Mouse (Mus musculus) liver, embryonic 16.5 days (tissue): Measurements from ENCODE around the gene Cd7. TPM values are rescaled to one million over a fixed set of nuclear protein-coding genes. Genes with fewer than 3 reads are reported as not detected.

ENCODE experiments used
- ATAC-seq: fragments of 200-750 bp; cut with Nextera tagmentation; 2 replicates; pipeline ENCODE4 v1.8.0; 2017; ENCODE audit warnings: low read depth, mild to moderate bottlenecking, moderate number of reproducible peaks, moderate library complexity
- H3K27ac ChIP-seq: fragments of 300-500 bp; sonication (generic); 2 replicates; pipeline ENCODE4 v1.5.1; 2014; ENCODE audit warnings: mild to moderate bottlenecking, low read length
- H3K27me3 ChIP-seq: fragments of 300-500 bp; sonication (generic); 2 replicates; pipeline ENCODE4 v1.6.1; 2014; ENCODE audit warnings: low read depth, low read length, mixed read lengths; ENCODE audit not compliant: control insufficient read depth, insufficient read depth
- H3K36me3 ChIP-seq: fragments of 300-500 bp; sonication (generic); 2 replicates; pipeline ENCODE4 v1.6.1; 2014; ENCODE audit warnings: mild to moderate bottlenecking; ENCODE audit not compliant: control insufficient read depth, insufficient read depth
- H3K4me1 ChIP-seq: fragments of 300-500 bp; sonication (generic); 2 replicates; pipeline ENCODE4 v1.6.1; 2014; ENCODE audit warnings: low read depth, low read length, mixed read lengths; ENCODE audit not compliant: control insufficient read depth
- H3K4me2 ChIP-seq: fragments of 300-500 bp; sonication (generic); 2 replicates; pipeline ENCODE4 v1.6.1; 2014; ENCODE audit warnings: low read depth, low read length, mixed read lengths
- H3K4me3 ChIP-seq: fragments of 300-500 bp; sonication (generic); 2 replicates; pipeline ENCODE4 v1.5.1; 2014; ENCODE audit warnings: low read depth, mild to moderate bottlenecking, low read length
- H3K9ac ChIP-seq: fragments of 300-500 bp; sonication (generic); 2 replicates; pipeline ENCODE4 v1.6.1; 2014; ENCODE audit warnings: low read depth, low read length
- H3K9me3 ChIP-seq: fragments of 300-500 bp; sonication (generic); replicated peaks from 2 replicates; pipeline ENCODE4 v1.6.1; 2016; ENCODE audit warnings: low read length; ENCODE audit not compliant: control insufficient read depth
- WGBS: fragments of 180-500 bp; shearing (Covaris S2); extraction: QIAGEN DNeasy Blood & Tissue Kit; methylation state at CpG from one replicate; pipeline ENCODE4 v1.1.7; 2014; ENCODE audit not compliant: insufficient replicate concordance; 5-methylcytosine and 5-hydroxymethylcytosine counted together
- polyA plus RNA-seq: library from polyadenylated mRNA; unstranded; fragments of >200 nt; fragmentation: Nextera tagmentation; extraction: Ambion mirVana; gene quantifications from 2 replicates; pipeline ENCODE4 v1.2.1, GENCODE M21; 2015

The Cd7 gene
- polyA plus RNA-seq, 1 experiment from 2014 or later = 1.3 TPM

DNA sequence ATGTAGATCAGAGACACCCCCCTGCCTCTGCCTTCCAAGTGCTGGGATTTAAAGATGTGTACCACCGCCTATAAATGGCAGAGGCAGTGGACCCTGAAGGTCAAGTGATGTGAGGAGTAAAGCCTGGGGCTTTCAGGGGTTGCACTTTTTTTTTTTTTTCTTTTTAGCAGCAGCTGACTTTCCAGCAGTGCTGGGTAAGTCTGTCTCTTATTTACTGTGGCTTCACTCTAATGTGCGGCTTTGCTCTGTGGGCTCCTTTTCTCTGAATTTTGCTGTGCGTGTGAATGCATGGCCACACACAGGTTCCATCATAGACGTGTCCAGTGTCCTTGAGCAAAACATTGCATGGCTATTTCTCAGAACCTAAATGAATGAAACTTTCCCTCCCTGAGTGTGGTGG, 2.4 kb upstream of the Cd7 start:
- ATAC-seq = no peak
- WGBS = 56% methylated on average over 4 of the region's 4 CpGs
- no peaks in the 10 kb centered on the region for H3K27me3 ChIP-seq

DNA sequence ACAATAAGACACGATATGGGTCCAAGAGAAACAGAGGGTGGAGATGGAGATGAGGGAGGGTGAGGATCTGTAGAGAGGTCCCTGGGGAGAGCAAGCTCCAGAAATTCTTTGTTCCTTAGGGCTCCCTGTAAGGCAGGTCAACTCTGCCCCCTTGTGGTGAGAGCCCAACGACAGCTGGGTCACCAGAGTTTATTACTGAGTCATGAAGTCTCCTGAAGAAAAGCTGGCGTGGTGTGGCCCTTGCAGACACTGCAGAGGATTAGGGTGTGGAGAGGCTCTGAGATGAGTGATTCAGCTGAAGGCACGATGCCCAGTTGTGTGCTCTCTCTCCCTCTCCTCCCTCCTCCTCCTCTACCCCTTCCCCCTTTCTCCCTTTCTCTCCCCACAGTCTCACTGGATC, 2.0 kb upstream of the Cd7 start:
- no peaks in the 10 kb centered on the region for H3K9me3 ChIP-seq
- H3K4me1 ChIP-seq = no peaks in the 10 kb centered on the region
- WGBS = 5% methylated on average over 4 of the region's 4 CpGs
- H3K36me3 ChIP-seq = no peaks in the 10 kb centered on the region
- peak; percentile 37; the same call in 1 of the 2 replicates for ATAC-seq
- no peaks in the 10 kb centered on the region for H3K27me3 ChIP-seq
- no peak overlapping the region for H3K27ac ChIP-seq
- no peak overlapping the region for H3K4me3 ChIP-seq
- no peak overlapping the region for H3K4me2 ChIP-seq
- no peak overlapping the region for H3K9ac ChIP-seq

More for the DNA sequence above, 2.4 kb upstream of the Cd7 start:
- no peak overlapping the region for H3K4me3 ChIP-seq
- H3K36me3 ChIP-seq = no peaks in the 10 kb centered on the region
- no peaks in the 10 kb centered on the region for H3K9me3 ChIP-seq
- H3K27ac ChIP-seq = no peak overlapping the region
- no peak overlapping the region for H3K9ac ChIP-seq
- no peak overlapping the region for H3K4me2 ChIP-seq
- H3K4me1 ChIP-seq = no peaks in the 10 kb centered on the region

DNA sequence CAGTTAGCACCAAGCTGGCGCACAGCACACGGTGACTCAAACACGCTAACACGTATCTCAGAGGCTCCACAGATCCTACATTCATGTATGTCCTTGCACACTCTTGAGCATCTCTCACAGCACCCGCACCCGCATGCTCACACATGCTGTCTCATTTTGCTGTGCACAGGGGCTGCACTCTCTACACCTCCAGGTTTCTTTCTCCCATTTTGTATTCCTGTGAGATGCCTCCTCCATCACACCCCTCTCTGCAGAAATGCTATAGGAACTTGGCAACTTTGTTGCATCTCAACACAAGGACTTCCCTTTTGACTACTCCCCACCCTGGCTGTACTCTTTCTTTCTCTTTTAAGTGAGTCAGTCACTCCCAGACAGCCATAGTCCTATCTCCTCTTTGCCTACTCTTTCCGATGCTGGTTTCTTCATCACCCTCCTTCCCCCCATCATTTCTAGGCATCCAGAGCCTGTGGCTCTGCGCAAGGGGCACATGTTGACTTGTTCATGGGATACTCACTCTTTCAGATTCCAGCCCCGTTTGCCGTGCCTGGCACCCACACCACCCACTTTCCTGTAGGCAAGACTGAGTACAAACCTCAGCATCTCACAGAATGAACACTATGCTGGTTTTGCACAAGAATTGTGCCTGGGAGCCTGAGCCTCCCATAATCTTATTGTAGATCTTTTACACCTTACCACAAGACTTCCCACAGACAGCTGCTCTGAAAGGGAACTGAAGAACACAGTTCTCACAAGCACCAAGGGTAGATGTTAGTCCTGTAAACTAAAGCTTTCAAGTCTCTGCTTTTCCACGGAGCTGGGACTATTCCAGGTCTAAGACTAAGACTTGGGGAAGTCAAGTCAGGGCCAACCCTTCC, 615 bp downstream of the Cd7 start:
- WGBS = 69% methylated on average over 11 of the region's 11 CpGs
- H3K36me3 ChIP-seq = no peaks in the 10 kb centered on the region
- no peaks in the 10 kb centered on the region for H3K27me3 ChIP-seq
- H3K4me1 ChIP-seq = no peaks in the 10 kb centered on the region
- no peaks in the 10 kb centered on the region for H3K9me3 ChIP-seq
- no peak overlapping the region for H3K4me3 ChIP-seq
- H3K9ac ChIP-seq = no peak overlapping the region
- H3K4me2 ChIP-seq = no peak overlapping the region
- no peak overlapping the region for H3K27ac ChIP-seq
- no peak for ATAC-seq

DNA sequence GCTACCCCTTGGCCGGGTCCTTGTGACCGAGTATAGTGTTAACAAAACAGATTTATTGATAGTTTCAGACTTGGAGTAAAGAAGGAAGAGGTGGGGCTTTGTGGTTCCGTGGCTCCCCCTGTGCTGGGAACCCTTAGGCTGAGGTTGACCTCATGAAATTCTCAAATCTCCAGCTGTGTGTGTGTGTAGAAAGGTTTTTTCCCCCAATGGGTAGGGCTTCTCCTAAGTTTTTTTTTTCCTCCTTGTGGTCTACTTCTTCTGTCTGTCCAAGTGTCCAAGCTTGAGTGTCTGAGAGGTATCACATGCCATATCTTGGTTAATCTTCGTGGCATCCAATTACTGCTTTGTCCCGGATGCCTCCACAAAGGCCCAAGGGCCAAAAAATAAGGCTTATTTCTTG, 6.1 kb downstream of the Cd7 start:
- no peak overlapping the region for H3K27ac ChIP-seq
- H3K4me3 ChIP-seq = no peak overlapping the region
- no peaks in the 10 kb centered on the region for H3K4me1 ChIP-seq
- H3K9ac ChIP-seq = no peak overlapping the region
- 43% methylated on average over 5 of the region's 5 CpGs for WGBS
- H3K4me2 ChIP-seq = no peak overlapping the region
- no peak for ATAC-seq
- no peaks in the 10 kb centered on the region for H3K27me3 ChIP-seq
- H3K36me3 ChIP-seq = no peaks in the 10 kb centered on the region
- no peaks in the 10 kb centered on the region for H3K9me3 ChIP-seq

DNA sequence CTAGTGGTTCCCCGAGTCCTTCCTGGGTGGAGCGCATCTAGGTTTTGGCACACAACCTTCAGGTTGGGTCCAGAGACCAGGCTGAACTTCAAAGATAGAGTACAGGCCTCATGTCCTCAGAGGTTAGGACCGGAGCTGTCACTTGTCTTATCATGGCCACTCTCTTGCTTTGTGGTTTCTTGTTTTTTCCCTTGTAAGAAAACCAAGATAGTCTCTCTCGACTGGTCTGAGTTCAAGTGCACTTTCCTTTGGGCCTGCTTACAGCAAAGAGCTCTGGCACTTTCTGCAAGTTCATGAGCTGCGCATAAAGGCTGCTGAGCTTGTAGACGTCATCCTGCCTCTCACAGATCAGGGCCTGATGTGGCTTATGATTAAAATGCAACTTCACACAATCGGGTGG, 12.0 kb downstream of the Cd7 start:
- no peak overlapping the region for H3K27ac ChIP-seq
- no peak overlapping the region for H3K9ac ChIP-seq
- H3K9me3 ChIP-seq = no peaks in the 10 kb centered on the region
- H3K36me3 ChIP-seq = no peaks in the 10 kb centered on the region
- no peaks in the 10 kb centered on the region for H3K27me3 ChIP-seq
- H3K4me1 ChIP-seq = no peaks in the 10 kb centered on the region
- no peak overlapping the region for H3K4me2 ChIP-seq
- 21% methylated on average over 7 of the region's 7 CpGs for WGBS
- H3K4me3 ChIP-seq = no peak overlapping the region
- peak; percentile 16; the same call in 1 of the 2 replicates for ATAC-seq

DNA sequence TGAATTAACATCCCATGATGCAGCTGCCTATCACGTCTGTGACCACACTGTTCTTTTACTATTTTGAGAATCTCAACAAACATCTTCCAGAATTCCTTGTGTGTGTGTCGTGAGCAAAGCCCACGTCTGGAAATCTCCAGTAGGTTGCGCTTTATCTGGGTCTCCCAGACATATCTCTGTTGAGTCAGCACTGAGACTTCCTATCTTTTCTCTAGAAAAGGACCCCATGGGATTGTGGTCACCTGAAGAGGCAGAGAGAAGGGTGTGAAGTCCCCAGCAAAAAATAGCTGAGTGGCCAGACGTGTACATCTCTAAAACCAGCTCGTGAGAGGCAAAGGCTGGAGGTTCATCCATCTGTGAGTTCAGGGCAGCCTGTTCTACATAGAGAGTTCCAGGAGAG, 15.1 kb downstream of the Cd7 start:
- Histone ChIP-seq H3K27ac (no peak overlapping the region), H3K36me3 (no peaks in the 10 kb centered on the region), H3K4me2 (no peak overlapping the region), H3K4me3 (no peak overlapping the region), H3K4me1 (no peaks in the 10 kb centered on the region), H3K9ac (no peak overlapping the region), H3K27me3 (no peaks in the 10 kb centered on the region), H3K9me3 (no peaks in the 10 kb centered on the region)
- 12% methylated on average over 6 of the region's 6 CpGs for WGBS
- ATAC-seq = no peak

DNA sequence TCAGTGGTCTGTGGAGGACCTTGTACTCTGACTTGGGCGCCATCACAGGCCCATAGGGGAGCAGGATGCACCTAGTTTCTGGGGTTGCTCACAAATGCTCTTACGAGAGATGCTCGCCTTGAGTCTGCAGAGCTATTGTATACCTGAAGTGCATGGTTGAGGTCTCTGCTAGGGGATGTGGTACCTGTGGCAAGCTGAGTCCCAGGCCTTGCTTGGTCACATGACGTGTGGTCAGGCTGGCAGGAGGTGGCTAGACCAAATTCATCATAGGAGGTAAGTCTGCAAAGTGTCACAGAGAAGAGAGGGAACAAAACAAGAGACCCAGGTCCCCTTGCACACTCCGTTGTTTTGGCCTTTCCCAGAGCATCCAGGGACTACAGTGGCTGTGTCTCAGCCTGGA, 19.7 kb downstream of the Cd7 start:
- WGBS = 67% methylated on average over 5 of the region's 5 CpGs
- Histone ChIP-seq H3K36me3 (no peaks in the 10 kb centered on the region), H3K4me3 (no peak overlapping the region), H3K9ac (no peak overlapping the region), H3K4me1 (no peaks in the 10 kb centered on the region), H3K27me3 (no peaks in the 10 kb centered on the region), H3K9me3 (no peaks in the 10 kb centered on the region), H3K4me2 (no peak overlapping the region), H3K27ac (no peak overlapping the region)
- no peak for ATAC-seq

DNA sequence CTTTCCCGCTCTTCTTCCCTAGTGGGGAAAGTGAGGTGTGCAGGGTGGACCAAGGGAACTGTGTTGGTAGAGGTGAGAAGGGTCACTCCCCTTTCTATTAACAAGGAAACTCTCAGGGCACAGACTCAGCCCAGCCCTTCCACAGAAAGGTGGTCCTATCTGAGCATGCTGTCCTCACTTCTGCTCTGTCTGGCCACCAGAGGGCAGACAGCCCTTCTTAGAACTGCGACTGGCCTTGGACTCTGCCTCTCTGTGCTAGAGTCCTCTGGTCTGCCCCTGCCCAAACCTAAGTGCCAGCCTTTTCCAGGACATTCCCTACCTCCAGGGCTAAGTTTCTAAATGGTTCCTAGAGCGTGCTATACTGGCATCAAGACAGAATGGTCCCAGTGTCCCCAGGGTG, 21.5 kb downstream of the Cd7 start:
- H3K4me2 ChIP-seq = no peak overlapping the region
- H3K36me3 ChIP-seq = no peaks in the 10 kb centered on the region
- peak; percentile 53; the same call in 1 of the 2 replicates for ATAC-seq
- H3K27me3 ChIP-seq = no peaks in the 10 kb centered on the region; the same call in 1 of the 2 replicates
- WGBS = 39% methylated on average over 3 of the region's 3 CpGs
- no peak overlapping the region for H3K27ac ChIP-seq
- no peak overlapping the region for H3K9ac ChIP-seq
- no peaks in the 10 kb centered on the region for H3K4me1 ChIP-seq
- H3K9me3 ChIP-seq = no peaks in the 10 kb centered on the region
- H3K4me3 ChIP-seq = no peak overlapping the region

DNA sequence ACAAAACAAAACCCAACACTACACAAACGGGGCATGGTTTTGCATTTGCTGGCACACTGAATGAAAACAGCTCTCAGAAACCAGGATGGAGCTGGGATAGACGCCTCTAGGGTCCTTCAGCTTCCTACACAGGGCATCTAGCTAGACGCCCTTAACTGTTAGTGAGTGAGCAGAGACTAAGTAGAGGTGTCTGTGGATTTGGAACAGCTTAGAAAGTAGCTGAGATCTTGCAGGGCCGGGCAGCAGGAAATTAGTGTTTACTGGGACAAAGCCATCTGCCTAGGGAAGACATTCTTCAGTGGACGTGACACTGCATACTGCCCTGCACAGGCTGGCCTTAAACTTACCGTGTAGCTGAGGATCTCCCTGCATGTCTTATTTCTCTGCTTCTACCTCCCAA, 23.7 kb downstream of the Cd7 start:
- no peaks in the 10 kb centered on the region for H3K36me3 ChIP-seq
- WGBS = 47% methylated on average over 6 of the region's 6 CpGs
- H3K27me3 ChIP-seq = no peaks in the 10 kb centered on the region; the same call in 1 of the 2 replicates
- H3K4me3 ChIP-seq = no peak overlapping the region
- ATAC-seq = no peak
- H3K4me2 ChIP-seq = no peak overlapping the region
- H3K27ac ChIP-seq = no peak overlapping the region
- H3K4me1 ChIP-seq = no peaks in the 10 kb centered on the region; the same call in 1 of the 2 replicates
- H3K9ac ChIP-seq = no peak overlapping the region
- H3K9me3 ChIP-seq = no peaks in the 10 kb centered on the region
